Mouse (Mus musculus) liver, adult 2 months (tissue): ENCODE measurements around the gene Mns1.

ENCODE experiments used
- CTCF ChIP-seq: fragments of 200-500 bp; IDR thresholded peaks from 2 replicates; pipeline ENCODE4 v1.5.1; 2011; ENCODE audit warnings: low read depth, low read length, control low read depth
- POLR2A ChIP-seq: fragments of 200-500 bp; IDR thresholded peaks from 2 replicates; pipeline ENCODE4 v1.6.1; 2011; ENCODE audit warnings: low read length, control low read depth; ENCODE audit not compliant: insufficient read depth; ENCODE audit errors: extremely low read depth

GRCm38 (mm10) chr9:72479276-72479675 lies 41.5 kb downstream of the Mns1 start:
- TF ChIP-seq POLR2A = no peak
- TF ChIP-seq CTCF = no peak
